Mouse (Mus musculus) heart, embryonic 16.5 days (tissue): Measurements from ENCODE around the gene Poc1b. TPM values are rescaled to one million over a fixed set of nuclear protein-coding genes. Genes with fewer than 3 reads are reported as not detected.

Source experiments
- ATAC-seq: fragments of 200-750 bp; cut with Nextera tagmentation; replicated peaks from 2 replicates; pipeline ENCODE4 v1.8.0; 2017; ENCODE audit warnings: moderate number of reproducible peaks; ENCODE audit not compliant: insufficient read depth, low FRiP score; ENCODE audit errors: extremely low read depth
- H3K27ac ChIP-seq: fragments of 300-500 bp; sonication (generic); 2 replicates; pipeline ENCODE4 v1.5.1; 2014; ENCODE audit warnings: mild to moderate bottlenecking, low read length, control low read depth, moderate library complexity
- H3K27me3 ChIP-seq: fragments of 300-500 bp; sonication (generic); 2 replicates; pipeline ENCODE4 v1.6.1; 2014; ENCODE audit warnings: low read length, mixed read lengths; ENCODE audit not compliant: control insufficient read depth, insufficient read depth
- H3K36me3 ChIP-seq: fragments of 300-500 bp; sonication (generic); 2 replicates; pipeline ENCODE4 v1.6.1; 2014; ENCODE audit not compliant: control insufficient read depth, insufficient read depth
- H3K4me1 ChIP-seq: fragments of 300-500 bp; sonication (generic); 2 replicates; pipeline ENCODE4 v1.6.1; 2014; ENCODE audit warnings: low read length, mixed read lengths; ENCODE audit not compliant: control insufficient read depth, insufficient read depth
- H3K4me2 ChIP-seq: fragments of 300-500 bp; sonication (generic); 2 replicates; pipeline ENCODE4 v1.6.1; 2014; ENCODE audit warnings: low read depth, mild to moderate bottlenecking, control low read depth, low read length
- H3K4me3 ChIP-seq: fragments of 300-500 bp; sonication (generic); 2 replicates; pipeline ENCODE4 v1.5.1; 2014; ENCODE audit warnings: mild to moderate bottlenecking, control low read depth, low read length
- H3K9ac ChIP-seq: fragments of 300-500 bp; sonication (generic); 2 replicates; pipeline ENCODE4 v1.6.1; 2014; ENCODE audit warnings: low read length, control low read depth
- H3K9me3 ChIP-seq: fragments of 300-500 bp; sonication (generic); replicated peaks from 2 replicates; pipeline ENCODE4 v1.6.1; 2016; ENCODE audit warnings: low read length; ENCODE audit not compliant: control insufficient read depth
- WGBS: fragments of 180-500 bp; shearing (Covaris S2); extraction: QIAGEN DNeasy Blood & Tissue Kit; methylation state at CpG from one replicate; pipeline ENCODE4 v1.1.7; 2014; 5-methylcytosine and 5-hydroxymethylcytosine counted together
- polyA plus RNA-seq: library from polyadenylated mRNA; unstranded; fragments of >200 nt; fragmentation: Nextera tagmentation; extraction: Ambion mirVana; gene quantifications from 2 replicates; pipeline ENCODE4 v1.2.1, GENCODE M21; 2015

Poc1b gene
- polyA plus RNA-seq, 1 experiment from 2014 or later, result 10.0 TPM

DNA sequence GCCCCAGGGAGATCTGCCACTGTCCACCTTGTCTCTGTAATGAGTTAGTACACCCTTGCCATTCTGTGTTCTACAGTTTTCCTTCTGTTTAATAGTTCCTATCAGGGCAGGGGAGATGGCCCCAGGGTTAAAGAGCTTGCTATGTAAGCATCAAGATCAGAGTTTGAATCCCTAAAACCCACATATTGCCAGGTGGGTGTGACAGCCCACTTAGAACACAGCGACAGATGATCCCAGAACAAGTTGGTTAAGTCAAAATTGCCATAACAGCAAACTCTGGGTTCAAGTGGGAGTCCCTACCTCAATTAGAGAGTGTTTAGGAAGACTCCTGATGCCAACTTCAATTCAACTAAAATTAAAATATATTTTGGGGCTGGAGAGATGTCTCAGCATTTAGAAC lies 81.3 kb downstream of the Poc1b start:
- Histone ChIP-seq H3K27me3 (no peaks in the 10 kb centered on the region), H3K9me3 (no peaks in the 10 kb centered on the region), H3K4me3 (no peak overlapping the region), H3K4me2 (no peak overlapping the region), H3K4me1 (no peaks in the 10 kb centered on the region), H3K9ac (no peak overlapping the region), H3K27ac (no peak overlapping the region), H3K36me3 (no peaks in the 10 kb centered on the region)
- 92% methylated on average over 1 of the region's 1 CpGs for WGBS
- no peak for ATAC-seq

DNA sequence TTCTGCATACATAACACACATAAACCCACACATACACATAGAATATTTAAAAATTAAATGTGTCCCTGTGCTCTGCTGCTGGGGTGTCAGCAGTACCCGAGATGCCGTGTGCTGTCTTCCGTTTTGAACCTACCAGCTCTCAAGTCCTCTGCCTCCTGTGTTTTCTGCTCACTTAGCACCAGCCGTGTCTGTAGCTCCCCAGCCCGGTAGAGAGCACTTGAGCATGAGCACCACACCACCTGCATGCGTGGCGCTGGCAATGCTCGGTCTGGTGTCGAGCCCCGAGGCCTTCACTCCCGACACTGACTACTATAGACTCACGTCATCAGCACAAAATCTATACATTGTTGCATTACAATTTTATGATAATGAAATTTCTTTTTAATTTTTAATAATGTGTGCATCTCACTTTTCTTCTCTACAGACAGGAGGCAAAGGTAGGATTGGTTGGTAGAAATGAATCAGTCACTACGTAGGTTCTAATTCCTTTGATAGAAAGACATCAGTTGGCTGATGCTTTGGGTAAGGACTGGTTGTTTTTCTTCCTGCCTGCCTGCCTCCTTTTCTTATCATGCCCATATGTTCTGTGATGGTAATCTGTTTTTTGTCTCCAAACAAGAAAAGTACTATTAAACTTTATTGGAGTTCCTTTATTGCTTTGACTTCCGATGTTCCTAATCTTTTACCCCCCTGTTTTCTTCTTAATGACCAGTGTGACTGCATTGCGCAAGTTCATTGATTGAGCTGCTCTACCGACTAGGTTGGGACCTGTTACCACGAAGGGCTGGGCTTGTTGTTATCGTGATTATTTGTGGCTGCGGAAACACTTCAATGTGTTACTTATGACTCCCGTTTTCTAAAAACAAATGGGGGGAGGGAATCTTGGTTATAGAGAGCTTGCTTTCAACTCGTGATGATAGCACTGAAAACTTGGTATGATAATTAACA lies 82.1 kb downstream of the Poc1b start:
- H3K4me1 ChIP-seq, result no peaks in the 10 kb centered on the region
- H3K27ac ChIP-seq, result no peak overlapping the region
- H3K4me2 ChIP-seq, result no peak overlapping the region
- no peaks in the 10 kb centered on the region for H3K27me3 ChIP-seq
- no peaks in the 10 kb centered on the region for H3K9me3 ChIP-seq
- no peak overlapping the region for H3K9ac ChIP-seq
- 86% methylated on average over 21 of the region's 21 CpGs for WGBS
- no peak overlapping the region for H3K4me3 ChIP-seq
- no peak for ATAC-seq
- H3K36me3 ChIP-seq, result no peaks in the 10 kb centered on the region

DNA sequence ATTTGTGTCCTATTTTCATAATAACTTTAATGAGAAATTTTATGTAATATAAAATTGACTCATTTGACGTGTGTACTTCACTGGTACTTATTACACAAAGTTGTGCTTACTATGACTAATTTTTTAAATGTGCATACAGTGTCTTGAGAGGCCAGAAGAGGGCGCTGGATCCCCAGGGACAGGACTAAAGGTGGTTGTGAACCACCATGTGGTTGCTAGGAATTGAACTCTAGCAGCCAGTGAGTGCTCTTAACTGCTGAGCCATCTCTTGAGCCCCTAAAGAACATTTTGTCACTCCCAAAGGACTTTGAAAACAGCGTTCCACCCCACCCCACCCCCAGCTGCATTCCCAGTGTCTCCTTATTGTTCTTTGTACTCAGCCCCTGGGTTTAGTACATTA lies 84.0 kb downstream of the Poc1b start:
- 50% methylated on average over 3 of the region's 3 CpGs for WGBS

DNA sequence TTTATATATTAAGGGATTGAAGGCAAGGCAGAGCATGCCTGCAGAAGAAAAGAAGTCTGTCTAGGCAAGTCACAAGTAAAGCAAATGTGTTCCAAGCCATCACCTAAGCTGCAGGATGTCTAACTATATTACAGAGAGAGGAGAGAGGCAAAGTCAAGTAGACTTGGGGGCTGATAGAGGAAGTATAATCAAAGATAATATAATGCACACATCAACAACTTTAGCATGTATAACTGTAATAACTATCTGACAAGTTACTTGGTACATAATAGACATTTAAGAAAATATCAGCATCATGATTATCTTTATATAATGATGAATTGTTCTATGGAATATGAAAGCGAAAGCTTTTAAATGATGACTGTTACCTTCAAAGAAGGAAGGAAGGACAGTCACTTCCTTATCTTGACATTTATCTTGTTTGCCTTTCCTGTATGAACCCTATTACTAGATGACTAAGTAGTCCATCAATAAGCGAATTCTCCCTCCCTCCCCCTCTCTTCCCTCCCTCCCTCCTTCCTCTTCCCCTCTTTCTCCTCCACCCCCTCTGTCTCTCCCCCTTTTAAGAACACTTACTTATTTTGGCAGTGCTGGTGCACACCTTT lies 87.7 kb downstream of the Poc1b start:
- Histone ChIP-seq H3K4me2 (no peak overlapping the region), H3K36me3 (peaks cover 2% of the 10 kb centered on the region; the same call in 1 of the 2 replicates), H3K9me3 (no peaks in the 10 kb centered on the region), H3K27me3 (no peaks in the 10 kb centered on the region), H3K27ac (no peak overlapping the region), H3K4me1 (no peaks in the 10 kb centered on the region), H3K9ac (no peak overlapping the region), H3K4me3 (no peak overlapping the region)
- ATAC-seq, result no peak
- WGBS, result 76% methylated on average over 2 of the region's 2 CpGs

More for the DNA sequence above, 84.0 kb downstream of the Poc1b start:
- H3K27me3 ChIP-seq, result no peaks in the 10 kb centered on the region
- H3K9me3 ChIP-seq, result no peaks in the 10 kb centered on the region
- H3K9ac ChIP-seq, result no peak overlapping the region
- H3K4me2 ChIP-seq, result no peak overlapping the region
- ATAC-seq, result no peak
- no peak overlapping the region for H3K4me3 ChIP-seq
- no peaks in the 10 kb centered on the region for H3K4me1 ChIP-seq
- no peaks in the 10 kb centered on the region for H3K36me3 ChIP-seq
- H3K27ac ChIP-seq, result no peak overlapping the region

DNA sequence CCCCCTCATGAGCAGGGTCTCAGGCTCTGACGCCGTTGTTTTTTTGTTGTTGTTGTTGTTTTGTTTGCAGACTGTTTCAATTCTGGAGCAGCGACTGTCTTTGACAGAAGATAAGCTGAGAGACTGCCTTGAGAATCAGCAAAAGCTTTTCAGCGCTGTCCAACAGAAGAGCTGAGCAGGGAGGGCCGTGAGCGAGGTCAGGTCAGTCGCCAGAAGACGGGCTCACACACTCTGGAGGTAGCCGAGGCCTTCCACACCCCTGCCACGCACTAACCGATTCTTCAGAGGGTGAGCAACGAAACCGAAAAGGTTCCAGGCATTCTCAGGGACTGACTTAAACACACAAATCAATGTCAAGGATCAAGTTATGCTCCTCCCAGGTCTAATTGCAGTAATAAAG lies 89.7 kb downstream of the Poc1b start:
- WGBS, result 57% methylated on average over 13 of the region's 13 CpGs
- Histone ChIP-seq H3K4me3 (no peak overlapping the region), H3K9me3 (no peaks in the 10 kb centered on the region), H3K27ac (no peak overlapping the region), H3K27me3 (no peaks in the 10 kb centered on the region), H3K4me2 (no peak overlapping the region), H3K4me1 (no peaks in the 10 kb centered on the region), H3K9ac (no peak overlapping the region), H3K36me3 (peaks cover 2% of the 10 kb centered on the region; the same call in 1 of the 2 replicates)
- no peak for ATAC-seq

DNA sequence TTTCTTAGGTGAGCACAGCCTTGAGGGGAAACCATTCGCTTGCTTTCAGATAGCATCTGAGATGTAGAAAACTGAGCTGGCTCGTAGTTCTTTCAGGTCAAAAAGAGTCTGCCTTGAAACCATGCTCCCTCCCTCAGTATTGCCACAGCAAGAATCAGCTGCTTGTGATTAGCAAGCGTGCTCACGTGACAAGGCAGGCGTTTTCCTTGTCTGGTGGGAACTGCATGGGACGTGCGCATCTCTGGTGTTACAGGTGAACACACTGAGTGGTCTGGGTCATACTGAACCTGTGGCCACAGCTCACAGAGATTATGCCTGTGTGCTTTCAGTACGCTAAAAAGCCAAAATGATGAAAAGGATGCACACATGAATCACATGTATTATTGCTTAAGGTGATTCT lies 90.3 kb downstream of the Poc1b start:
- H3K27ac ChIP-seq, result no peak overlapping the region
- no peaks in the 10 kb centered on the region for H3K9me3 ChIP-seq
- 76% methylated on average over 8 of the region's 8 CpGs for WGBS
- no peak overlapping the region for H3K4me3 ChIP-seq
- H3K9ac ChIP-seq, result no peak overlapping the region
- peaks cover 4% of the 10 kb centered on the region for H3K4me1 ChIP-seq
- no peak for ATAC-seq
- H3K4me2 ChIP-seq, result no peak overlapping the region
- H3K27me3 ChIP-seq, result no peaks in the 10 kb centered on the region
- H3K36me3 ChIP-seq, result peaks cover 2% of the 10 kb centered on the region; the same call in 1 of the 2 replicates

DNA sequence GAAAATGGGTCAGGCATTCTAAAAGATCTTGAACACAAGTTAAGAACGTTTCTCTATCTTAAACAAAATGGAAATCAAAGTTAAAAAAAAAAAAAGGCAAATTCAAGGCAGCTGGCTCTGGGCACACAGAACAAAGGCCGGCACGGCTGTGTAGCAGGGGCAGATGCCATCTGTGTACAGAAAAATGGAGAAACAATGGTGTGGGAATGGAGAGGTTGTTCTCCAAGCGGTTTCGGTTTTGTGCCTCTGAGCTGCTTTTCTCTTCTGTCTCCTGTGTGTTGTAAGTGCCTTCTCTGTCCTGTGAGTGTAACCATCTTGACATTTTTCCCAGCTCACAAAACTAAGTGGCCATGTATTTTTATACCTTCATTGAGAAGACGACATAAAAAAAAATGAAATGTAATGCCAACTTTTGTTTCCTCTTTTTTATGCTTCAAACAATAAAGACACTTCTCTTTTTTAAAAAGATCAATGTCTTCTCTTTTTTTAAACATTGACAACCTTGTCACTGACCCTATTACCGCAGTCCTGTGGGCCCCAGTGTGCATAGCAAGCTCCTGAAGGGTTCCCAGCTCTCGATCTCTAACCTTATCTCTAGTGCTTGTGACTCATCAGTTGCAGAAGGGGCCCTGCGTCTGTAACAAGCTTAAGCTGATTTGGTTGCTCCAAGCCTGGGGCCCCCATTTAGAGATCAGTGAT lies 90.9 kb downstream of the Poc1b start:
- peaks cover 2% of the 10 kb centered on the region; the same call in 1 of the 2 replicates for H3K36me3 ChIP-seq
- ATAC-seq, result no peak
- no peak overlapping the region for H3K27ac ChIP-seq
- H3K9me3 ChIP-seq, result no peaks in the 10 kb centered on the region
- H3K27me3 ChIP-seq, result no peaks in the 10 kb centered on the region
- peaks cover 8% of the 10 kb centered on the region for H3K4me1 ChIP-seq
- no peak overlapping the region for H3K9ac ChIP-seq
- H3K4me2 ChIP-seq, result no peak overlapping the region
- no peak overlapping the region for H3K4me3 ChIP-seq
- 61% methylated on average over 9 of the region's 9 CpGs for WGBS

DNA sequence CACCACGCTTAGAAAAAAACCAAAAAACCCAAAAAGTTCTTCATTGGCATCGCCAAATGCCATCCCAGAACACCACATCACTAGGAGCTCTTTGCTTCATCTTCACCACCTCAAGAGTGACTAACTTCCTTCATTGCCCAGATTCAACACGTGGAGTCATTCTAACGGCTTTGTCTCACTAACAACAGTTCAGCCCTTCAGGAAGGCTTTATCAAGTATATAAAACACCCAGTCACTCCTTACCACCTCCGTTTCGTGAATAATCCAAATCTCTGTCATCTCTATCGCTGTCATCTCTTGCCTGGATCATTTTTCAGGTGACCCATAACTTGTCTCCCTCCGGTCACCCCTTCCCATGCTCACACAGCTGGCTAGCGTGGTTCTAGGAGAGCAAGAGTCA lies 92.1 kb downstream of the Poc1b start:
- Histone ChIP-seq H3K27ac (no peak overlapping the region), H3K4me2 (no peak overlapping the region), H3K4me3 (no peak overlapping the region), H3K9ac (no peak overlapping the region), H3K9me3 (no peaks in the 10 kb centered on the region), H3K27me3 (no peaks in the 10 kb centered on the region), H3K36me3 (peaks cover 2% of the 10 kb centered on the region; the same call in 1 of the 2 replicates), H3K4me1 (peaks cover 13% of the 10 kb centered on the region)
- ATAC-seq, result no peak
- WGBS, result 89% methylated on average over 9 of the region's 9 CpGs

DNA sequence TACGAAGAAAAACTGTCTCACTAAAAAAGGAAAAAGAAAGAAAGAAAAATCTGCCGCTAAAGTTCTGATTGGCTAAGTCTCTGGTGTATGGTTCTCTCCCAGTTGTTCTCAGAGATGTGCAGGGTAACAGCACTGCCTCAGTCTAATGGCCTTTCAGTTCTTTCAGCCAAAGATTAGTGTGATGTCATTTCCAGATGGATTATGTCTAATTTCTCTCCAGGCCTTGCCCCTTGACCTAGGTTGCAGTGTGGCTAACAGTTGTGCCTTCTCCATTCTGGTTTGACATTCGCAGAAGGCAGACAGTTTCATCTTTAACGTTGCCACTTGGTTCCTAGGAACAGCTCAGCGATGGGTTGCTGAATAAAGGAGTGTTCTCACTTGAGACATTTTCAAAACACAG lies 94.1 kb downstream of the Poc1b start:
- no peaks in the 10 kb centered on the region for H3K9me3 ChIP-seq
- no peaks in the 10 kb centered on the region for H3K27me3 ChIP-seq
- peaks cover 13% of the 10 kb centered on the region for H3K4me1 ChIP-seq
- ATAC-seq, result no peak
- H3K36me3 ChIP-seq, result peaks cover 2% of the 10 kb centered on the region; the same call in 1 of the 2 replicates
- no peak overlapping the region for H3K4me3 ChIP-seq
- H3K27ac ChIP-seq, result no peak overlapping the region
- no peak overlapping the region for H3K9ac ChIP-seq
- 73% methylated on average over 5 of the region's 5 CpGs for WGBS
- H3K4me2 ChIP-seq, result no peak overlapping the region
